Mouse (Mus musculus) embryonic fibroblast, embryonic 13.5 days (primary cell): ENCODE measurements around the gene St3gal5. TPM values are rescaled to one million over a fixed set of nuclear protein-coding genes. Genes with fewer than 3 reads are reported as not detected.
"Not testable (repeated sequence)": the region's sequence is repeated elsewhere in the genome, so short reads cannot be mapped to it uniquely, and the experiment has no call there.

Source experiments
- H3K27ac ChIP-seq: 2 replicates; pipeline ENCODE4 v1.5.1; 2012; ENCODE audit warnings: low read length, control low read depth, inconsistent platforms; ENCODE audit not compliant: insufficient read depth
- H3K4me1 ChIP-seq: 2 replicates; pipeline ENCODE4 v1.6.1; 2011; ENCODE audit warnings: low read length; ENCODE audit not compliant: control insufficient read depth, insufficient read depth
- H3K4me3 ChIP-seq: 2 replicates; pipeline ENCODE4 v1.5.1; 2011; ENCODE audit warnings: mild to moderate bottlenecking, control low read depth, low read length; ENCODE audit not compliant: insufficient read depth
- CTCF ChIP-seq: IDR thresholded peaks from 2 replicates; pipeline ENCODE4 v1.5.1; 2011; ENCODE audit warnings: mild to moderate bottlenecking, control low read depth, low read length, moderate library complexity, borderline replicate concordance; ENCODE audit not compliant: insufficient read depth
- POLR2A ChIP-seq: IDR thresholded peaks from 2 replicates; pipeline ENCODE4 v1.6.1; 2011; ENCODE audit warnings: low read depth, mild to moderate bottlenecking, control low read depth, low read length, moderate library complexity
- polyA plus RNA-seq: library from polyadenylated mRNA; stranded (reverse); fragments of >200 nt; gene quantifications from 2 replicates; pipeline ENCODE4 v1.2.4, GENCODE M21; 2011; ENCODE audit warnings: low read depth; ENCODE audit not compliant: missing spikeins, insufficient read length

St3gal5 gene
- polyA plus RNA-seq, 1 experiment = 32.3 TPM

GRCm38 (mm10) chr6:72141191-72141590, 43.8 kb downstream of the St3gal5 start:
- TF ChIP-seq POLR2A (no peak), CTCF (no peak)
- no peak overlapping the region for H3K27ac ChIP-seq
- no peak overlapping the region for H3K4me3 ChIP-seq
- H3K4me1 ChIP-seq = no peaks in the 10 kb centered on the region

- Histone ChIP-seq H3K4me1 (no peaks in the 10 kb centered on the region), H3K4me3 (no peak overlapping the region), H3K27ac (no peak overlapping the region)
- TF ChIP-seq CTCF (no peak), POLR2A (no peak)
Observed at GRCm38 (mm10) chr6:72142561-72142960, 45.2 kb downstream of the St3gal5 start.

GRCm38 (mm10) chr6:72144353-72144752, 47.0 kb downstream of the St3gal5 start:
- no peak overlapping the region for H3K27ac ChIP-seq
- no peaks in the 10 kb centered on the region for H3K4me1 ChIP-seq
- TF ChIP-seq CTCF = no peak
- no peak for TF ChIP-seq POLR2A
- no peak overlapping the region for H3K4me3 ChIP-seq

GRCm38 (mm10) chr6:72146803-72147202, 49.4 kb downstream of the St3gal5 start:
- Histone ChIP-seq H3K4me3 (no peak overlapping the region), H3K27ac (no peak overlapping the region), H3K4me1 (no peaks in the 10 kb centered on the region)
- TF ChIP-seq POLR2A (no peak), CTCF (no peak)

- TF ChIP-seq POLR2A (no peak), CTCF (no peak)
- no peaks in the 10 kb centered on the region for H3K4me1 ChIP-seq
- H3K4me3 ChIP-seq = no peak overlapping the region
- H3K27ac ChIP-seq = no peak overlapping the region
Observed at GRCm38 (mm10) chr6:72148721-72149120, 51.3 kb downstream of the St3gal5 start.

- H3K27ac ChIP-seq = no peak overlapping the region
- no peak for TF ChIP-seq CTCF
- no peak for TF ChIP-seq POLR2A
- no peak overlapping the region for H3K4me3 ChIP-seq
- H3K4me1 ChIP-seq = no peaks in the 10 kb centered on the region
Observed at GRCm38 (mm10) chr6:72149797-72150196, 52.4 kb downstream of the St3gal5 start.

GRCm38 (mm10) chr6:72152707-72153106, 55.3 kb downstream of the St3gal5 start:
- Histone ChIP-seq H3K4me3 (no peak overlapping the region), H3K4me1 (no peaks in the 10 kb centered on the region), H3K27ac (no peak overlapping the region)
- TF ChIP-seq CTCF = no peak
- TF ChIP-seq POLR2A = no peak

GRCm38 (mm10) chr6:72153455-72153854, 56.1 kb downstream of the St3gal5 start:
- H3K4me3 ChIP-seq = no peak overlapping the region
- no peak for TF ChIP-seq POLR2A
- TF ChIP-seq CTCF = no peak
- H3K4me1 ChIP-seq = no peaks in the 10 kb centered on the region
- no peak overlapping the region for H3K27ac ChIP-seq

GRCm38 (mm10) chr6:72154008-72154407, 56.6 kb downstream of the St3gal5 start:
- not testable (repeated sequence) for H3K4me1 ChIP-seq, H3K27ac ChIP-seq

GRCm38 (mm10) chr6:72154938-72155531, 57.6 kb downstream of the St3gal5 start:
- Histone ChIP-seq H3K27ac (no peak overlapping the region), H3K4me1 (no peaks in the 10 kb centered on the region), H3K4me3 (no peak overlapping the region)
- TF ChIP-seq CTCF (no peak), POLR2A (no peak)

More at GRCm38 (mm10) chr6:72154008-72154407, 56.6 kb downstream of the St3gal5 start:
- not testable (repeated sequence) for H3K4me3 ChIP-seq

- TF ChIP-seq CTCF = no peak
- no peak for TF ChIP-seq POLR2A
- Histone ChIP-seq H3K4me3 (no peak overlapping the region), H3K27ac (no peak overlapping the region), H3K4me1 (no peaks in the 10 kb centered on the region)
Observed at GRCm38 (mm10) chr6:72155649-72156048, 58.3 kb downstream of the St3gal5 start.
